Mouse (Mus musculus) spleen, postnatal 36 days (tissue): ENCODE measurements around the gene Gm17469.
"Not testable (repeated sequence)": the region's sequence is repeated elsewhere in the genome, so short reads cannot be mapped to it uniquely, and the experiment has no call there.

Experiments
- DNase-seq, 2 experiments: peaks; one replicate each; pipeline ENCODE4 v3.0.0; 2022; ENCODE audit warnings: low spot score in 2 of 2, mixed read lengths in 1 of 2

Gene Gm17469

DNA sequence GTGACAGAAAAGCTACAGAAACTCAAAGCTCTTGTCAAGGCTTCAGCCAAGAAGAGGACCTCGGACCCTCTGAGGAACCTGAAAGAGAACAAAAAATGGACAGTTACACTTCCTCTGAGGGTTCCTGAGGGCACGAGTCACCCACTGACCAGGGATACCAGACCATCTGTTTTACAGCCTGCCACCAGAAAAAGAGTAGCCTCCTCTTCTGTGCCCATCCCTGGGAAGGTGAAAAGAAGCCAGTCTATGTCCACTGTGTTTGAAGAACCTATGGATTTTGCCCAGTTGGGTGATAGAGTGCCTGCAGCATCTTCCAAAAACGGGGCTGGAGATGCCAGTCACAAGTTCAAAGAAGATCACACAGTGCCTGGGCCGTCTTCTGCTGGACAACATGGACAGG is at the start of gene Gm17469:
TSS of gene Gm17469 (plus strand) at position 301 of the 400 bp plus-strand sequence.
- not testable (repeated sequence) for DNase-seq
